Mouse (Mus musculus): ENCODE measurements around the gene Srgn.
A peak's percentile ranks its signal among the peaks of the same experiment; 100 is the strongest.
"Not testable (repeated sequence)": the region's sequence is repeated elsewhere in the genome, so short reads cannot be mapped to it uniquely, and the experiment has no call there.

Gene Srgn

GRCm38 (mm10) chr10:62485878-62486582, 41.2 kb downstream of the Srgn start:
- no peak for DNase-seq (ENCODE audit: low spot score)

DNA sequence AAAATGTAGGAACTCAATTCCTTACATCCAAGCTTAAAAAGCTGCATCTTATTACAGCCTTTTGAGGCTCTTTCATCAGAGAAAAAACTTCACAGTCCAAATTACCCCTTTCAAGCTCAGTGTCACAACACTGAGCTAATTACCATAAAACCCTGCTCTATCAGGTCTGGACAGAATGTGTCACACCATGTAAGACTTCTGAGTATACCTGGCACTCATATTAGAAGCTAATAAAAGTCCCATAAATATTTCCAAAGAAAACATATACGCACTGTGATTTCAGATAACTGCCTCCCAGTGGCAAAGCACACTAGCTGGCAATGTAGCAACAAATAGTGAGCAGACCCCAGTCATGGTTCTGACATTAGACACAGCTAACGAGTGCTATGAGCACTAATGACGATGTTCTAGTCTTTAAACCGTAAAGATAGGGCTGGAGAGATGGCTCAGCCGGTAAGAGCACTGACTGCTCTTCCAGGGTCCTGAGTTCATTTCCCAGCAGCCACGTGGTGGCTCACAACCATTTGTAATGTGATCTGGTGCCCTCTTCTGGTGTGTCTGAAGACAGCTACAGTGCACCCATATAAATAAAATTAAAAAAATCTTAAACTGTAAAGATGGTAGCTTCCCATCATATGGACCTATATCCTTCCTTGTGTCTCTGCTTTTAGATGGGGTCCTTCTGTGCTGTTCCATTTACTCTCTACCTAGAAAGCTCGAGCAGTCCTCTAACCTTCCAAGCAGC, 46.0 kb downstream of the Srgn start:
- DNase-seq (ENCODE audit: low spot score): no peak

DNA sequence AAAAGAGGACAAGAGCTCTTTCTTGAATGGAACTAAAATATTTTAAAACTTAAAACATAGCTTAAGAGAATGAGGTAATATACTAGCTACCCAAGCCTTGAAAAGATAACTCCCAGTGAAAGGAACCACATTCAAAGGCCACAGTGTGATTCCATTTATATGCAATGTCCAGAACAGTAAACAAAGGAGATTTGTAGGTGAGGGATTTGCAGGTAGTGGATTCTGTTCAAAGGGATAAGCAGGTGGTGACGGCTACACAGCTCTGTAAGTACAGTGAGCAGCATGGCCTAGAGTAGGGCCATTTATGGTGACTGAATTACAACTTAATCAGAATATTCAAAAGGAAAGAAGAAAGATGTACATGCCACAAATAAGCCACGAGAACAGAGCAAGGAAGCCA, 50.3 kb downstream of the Srgn start:
- DNase-seq (ENCODE audit: low spot score): no peak

DNA sequence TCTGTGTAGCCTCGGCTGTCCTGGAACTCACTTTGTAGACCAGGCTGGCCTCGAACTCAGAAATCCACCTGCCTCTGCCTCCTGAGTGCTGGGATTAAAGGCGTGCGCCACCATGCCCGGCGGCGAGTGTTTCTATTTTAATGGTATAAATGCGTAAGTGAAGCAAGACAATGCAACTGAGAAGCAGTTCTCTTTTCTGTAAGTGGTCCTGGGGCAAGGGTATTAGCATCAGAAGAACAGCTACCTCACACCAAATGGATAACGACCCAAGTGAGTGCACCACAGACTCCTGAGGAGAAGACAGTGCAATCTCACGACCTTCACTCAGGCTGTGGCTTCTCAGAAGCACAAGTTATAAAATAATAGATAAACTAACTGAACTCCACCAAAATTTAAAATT, 52.3 kb downstream of the Srgn start:
- DNase-seq (ENCODE audit: low spot score): no peak

GRCm38 (mm10) chr10:62471105-62471504, 56.1 kb downstream of the Srgn start:
- no peak for DNase-seq (ENCODE audit: low spot score)

DNA sequence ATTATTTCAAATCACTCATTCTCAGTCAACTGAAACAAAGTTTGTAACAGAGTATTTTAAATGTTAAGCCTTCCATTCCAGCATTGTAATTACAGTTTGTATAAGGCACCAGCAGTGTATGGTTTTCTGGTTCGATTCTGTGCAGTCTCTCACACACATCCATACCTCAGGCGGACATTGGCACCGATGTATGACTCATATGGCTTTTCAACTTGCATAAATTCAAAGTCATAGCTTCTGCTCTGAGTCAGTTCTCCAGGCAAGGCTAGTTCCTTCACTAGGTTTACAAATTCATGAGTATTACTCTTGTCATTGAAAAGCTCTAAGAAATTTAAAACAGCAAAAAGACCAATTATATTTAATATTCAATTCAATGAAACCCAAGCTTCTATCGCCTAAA, 57.5 kb downstream of the Srgn start:
- no peak for DNase-seq (ENCODE audit: low spot score)

- DNase-seq (ENCODE audit: low spot score): no peak
Measured at GRCm38 (mm10) chr10:62461321-62461720, 65.9 kb downstream of the Srgn start.

GRCm38 (mm10) chr10:62452001-62452400, 75.2 kb downstream of the Srgn start:
- not testable (repeated sequence) for DNase-seq (ENCODE audit: low spot score)

DNA sequence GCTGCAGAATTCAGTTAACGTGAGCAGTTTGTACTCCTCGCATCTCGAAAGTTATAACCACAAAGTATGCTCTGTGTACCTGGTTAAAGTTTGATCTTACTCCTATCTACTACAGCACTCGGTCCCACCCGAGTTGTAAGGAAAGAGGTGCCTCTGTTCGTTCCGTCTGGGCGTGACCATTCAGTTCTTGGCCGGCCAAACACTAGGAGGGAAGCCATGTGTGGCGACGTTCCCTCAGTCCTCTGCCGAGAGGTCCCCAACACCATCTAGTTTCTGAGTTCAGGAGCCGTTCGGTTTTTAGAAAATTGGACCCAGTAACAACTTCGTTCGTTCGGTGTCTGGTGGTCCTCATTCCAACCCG, 77.0 kb downstream of the Srgn start:
- DNase-seq (ENCODE audit: low spot score): no peak

GRCm38 (mm10) chr10:62449364-62450279, 77.6 kb downstream of the Srgn start, which contains the start of the genes 4930507D05Rik and Supv3l1:
Gene 4930507D05Rik, plus strand, starts transcription at chr10:62449489.
Gene Supv3l1, minus strand, starts transcription at chr10:62449738.
- DNase-seq (ENCODE audit: low spot score): peak; percentile 92
